Mouse (Mus musculus): ENCODE measurements around the gene Rgl1.

GRCm38 (mm10) chr1:152496831-152497230, 269.3 kb downstream of the Rgl1 start:
- no peak for TF ChIP-seq POLR2A (IDR thresholded peaks at IDR 0.05; ENCODE audit: low read depth, low read length)
- TF ChIP-seq CTCF (IDR thresholded peaks at IDR 0.05; ENCODE audit: extremely low read depth, insufficient read length, insufficient replicate concordance, low read depth, low read length): no peak
